Mouse (Mus musculus) limb, embryonic 15.5 days (tissue): ENCODE data around the gene Slc43a1. TPM values are rescaled to one million over a fixed set of nuclear protein-coding genes. Genes with fewer than 3 reads are reported as not detected.
"Not testable (repeated sequence)": the region's sequence is repeated elsewhere in the genome, so short reads cannot be mapped to it uniquely, and the experiment has no call there.

Experiments
- ATAC-seq: fragments of 200-750 bp; cut with Nextera tagmentation; 2 replicates; pipeline ENCODE4 v1.8.0; 2017; ENCODE audit warnings: low read depth, moderate TSS enrichment; ENCODE audit not compliant: insufficient number of reproducible peaks, low FRiP score, low TSS enrichment
- H3K27ac ChIP-seq: fragments of 300-500 bp; sonication (generic); 2 replicates; pipeline ENCODE4 v1.5.1; 2015; ENCODE audit warnings: moderate library complexity, mild to moderate bottlenecking, inconsistent platforms
- H3K27me3 ChIP-seq: fragments of 300-500 bp; sonication (generic); 2 replicates; pipeline ENCODE4 v1.6.1; 2015; ENCODE audit warnings: inconsistent platforms
- H3K36me3 ChIP-seq: fragments of 300-500 bp; sonication (generic); 2 replicates; pipeline ENCODE4 v1.6.1; 2015; ENCODE audit warnings: inconsistent platforms
- H3K4me1 ChIP-seq: fragments of 300-500 bp; sonication (generic); 2 replicates; pipeline ENCODE4 v1.6.1; 2015; ENCODE audit warnings: inconsistent platforms
- H3K4me2 ChIP-seq: fragments of 300-500 bp; sonication (generic); 2 replicates; pipeline ENCODE4 v1.6.1; 2015; ENCODE audit warnings: mild to moderate bottlenecking, inconsistent platforms
- H3K4me3 ChIP-seq: fragments of 300-500 bp; sonication (generic); 2 replicates; pipeline ENCODE4 v1.5.1; 2015; ENCODE audit warnings: mild to moderate bottlenecking, inconsistent platforms
- H3K9ac ChIP-seq: fragments of 300-500 bp; sonication (generic); 2 replicates; pipeline ENCODE4 v1.6.1; 2015; ENCODE audit warnings: inconsistent platforms
- H3K9me3 ChIP-seq: fragments of 300-500 bp; sonication (generic); 2 replicates; pipeline ENCODE4 v1.6.1; 2016; ENCODE audit warnings: inconsistent platforms
- WGBS: fragments of 180-500 bp; shearing (Covaris S2); methylation state at CpG from one replicate; pipeline ENCODE4 v1.1.7; 2015; 5-methylcytosine and 5-hydroxymethylcytosine counted together
- polyA plus RNA-seq: library from polyadenylated mRNA; unstranded; fragments of >200 nt; fragmentation: Nextera tagmentation; extraction: Ambion mirVana; gene quantifications from 2 replicates; pipeline ENCODE4 v1.2.1, GENCODE M21; 2015

The Slc43a1 gene
- polyA plus RNA-seq = 14.5 and 16.5 TPM in 2 replicates

- no peak for ATAC-seq
- H3K4me3 ChIP-seq = peak within 1 kb of the TSS; percentile 66
- no peaks in the 10 kb centered on the region for H3K36me3 ChIP-seq
- H3K27ac ChIP-seq = peak within 1 kb of the TSS; percentile 86
- WGBS = 16% methylated on average over 10 of the region's 10 CpGs
- H3K9ac ChIP-seq = peak within 1 kb of the TSS; percentile 59
- peak within 1 kb of the TSS; percentile 90 for H3K4me2 ChIP-seq
- no peaks in the 10 kb centered on the region for H3K9me3 ChIP-seq
- peaks cover 34% of the 10 kb centered on the region for H3K4me1 ChIP-seq
- H3K27me3 ChIP-seq = peaks cover 3% of the 10 kb centered on the region; the same call in 1 of the 2 replicates
These were observed at the start of gene Slc43a1 for GRCm38 (mm10) chr2:84838593-84838949. Gene Slc43a1, plus strand, starts transcription at chr2:84838850.

GRCm38 (mm10) chr2:84790418-84790817 is 48.2 kb upstream of the Slc43a1 start:
- H3K4me3 ChIP-seq = no peak overlapping the region
- no peaks in the 10 kb centered on the region for H3K36me3 ChIP-seq
- H3K4me1 ChIP-seq = no peaks in the 10 kb centered on the region
- no peak overlapping the region for H3K9ac ChIP-seq
- no peak overlapping the region for H3K4me2 ChIP-seq
- no peaks in the 10 kb centered on the region for H3K9me3 ChIP-seq
- no peak for ATAC-seq
- no peak overlapping the region for H3K27ac ChIP-seq
- no peaks in the 10 kb centered on the region for H3K27me3 ChIP-seq
- 51% methylated on average over 9 of the region's 9 CpGs for WGBS

- WGBS = 76% methylated on average over 3 of the region's 3 CpGs
- Histone ChIP-seq H3K4me1 (no peaks in the 10 kb centered on the region), H3K27me3 (no peaks in the 10 kb centered on the region), H3K4me2 (no peak overlapping the region), H3K9me3 (no peaks in the 10 kb centered on the region), H3K27ac (no peak overlapping the region), H3K9ac (no peak overlapping the region), H3K36me3 (no peaks in the 10 kb centered on the region), H3K4me3 (no peak overlapping the region)
- ATAC-seq = no peak
These were observed 46.1 kb upstream of the Slc43a1 start for GRCm38 (mm10) chr2:84792516-84792915.

DNA sequence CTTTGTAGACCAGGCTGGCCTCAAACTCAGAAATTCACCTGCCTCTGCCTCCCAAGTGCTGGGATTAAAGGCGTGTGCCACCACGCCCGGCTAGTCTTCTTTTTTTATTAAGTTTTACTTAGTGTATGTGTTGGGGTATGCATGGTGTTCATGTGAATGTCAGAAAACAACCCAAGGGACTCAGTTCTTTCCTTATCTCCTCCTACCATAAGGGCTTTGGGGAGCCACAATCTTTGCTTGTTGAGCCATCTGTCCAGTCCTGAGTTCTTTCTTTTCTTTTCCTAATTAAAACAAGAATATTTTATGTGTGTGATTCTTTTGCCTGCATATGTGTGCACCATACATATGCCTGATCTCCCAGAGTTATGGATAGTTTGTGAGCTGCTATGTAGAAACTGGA is 45.5 kb upstream of the Slc43a1 start:
- ATAC-seq = no peak
- peaks cover 4% of the 10 kb centered on the region; the same call in 1 of the 2 replicates for H3K4me1 ChIP-seq

DNA sequence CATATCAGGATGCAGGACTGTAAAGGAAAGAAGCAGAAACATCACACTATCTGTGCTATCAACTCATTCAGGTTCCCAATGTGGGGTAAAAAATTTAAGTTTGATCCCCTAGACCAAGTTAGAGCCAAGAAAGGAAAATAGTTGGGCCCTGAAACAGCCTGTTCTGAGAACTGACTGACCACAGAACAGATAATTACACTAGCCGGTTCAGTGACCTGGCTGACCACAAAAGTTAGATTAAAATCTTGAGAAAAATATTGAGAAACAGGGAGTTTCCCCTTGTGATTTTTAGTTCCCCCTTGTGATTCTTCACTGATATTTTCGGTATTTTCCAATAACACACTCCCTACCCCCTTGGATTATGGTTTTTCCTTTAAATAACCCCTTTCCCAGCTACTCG is 44.8 kb upstream of the Slc43a1 start:
- Histone ChIP-seq H3K4me3 (no peak overlapping the region), H3K27ac (no peak overlapping the region), H3K4me2 (no peak overlapping the region), H3K27me3 (no peaks in the 10 kb centered on the region), H3K9me3 (no peaks in the 10 kb centered on the region), H3K4me1 (peaks cover 7% of the 10 kb centered on the region; the same call in 1 of the 2 replicates), H3K9ac (no peak overlapping the region), H3K36me3 (no peaks in the 10 kb centered on the region)
- no peak for ATAC-seq
- 84% methylated on average over 3 of the region's 3 CpGs for WGBS

More for the DNA sequence above, 45.5 kb upstream of the Slc43a1 start:
- Histone ChIP-seq H3K4me2 (no peak overlapping the region), H3K36me3 (no peaks in the 10 kb centered on the region), H3K27me3 (no peaks in the 10 kb centered on the region), H3K9me3 (no peaks in the 10 kb centered on the region), H3K27ac (no peak overlapping the region), H3K4me3 (no peak overlapping the region), H3K9ac (no peak overlapping the region)
- 87% methylated on average over 3 of the region's 3 CpGs for WGBS

DNA sequence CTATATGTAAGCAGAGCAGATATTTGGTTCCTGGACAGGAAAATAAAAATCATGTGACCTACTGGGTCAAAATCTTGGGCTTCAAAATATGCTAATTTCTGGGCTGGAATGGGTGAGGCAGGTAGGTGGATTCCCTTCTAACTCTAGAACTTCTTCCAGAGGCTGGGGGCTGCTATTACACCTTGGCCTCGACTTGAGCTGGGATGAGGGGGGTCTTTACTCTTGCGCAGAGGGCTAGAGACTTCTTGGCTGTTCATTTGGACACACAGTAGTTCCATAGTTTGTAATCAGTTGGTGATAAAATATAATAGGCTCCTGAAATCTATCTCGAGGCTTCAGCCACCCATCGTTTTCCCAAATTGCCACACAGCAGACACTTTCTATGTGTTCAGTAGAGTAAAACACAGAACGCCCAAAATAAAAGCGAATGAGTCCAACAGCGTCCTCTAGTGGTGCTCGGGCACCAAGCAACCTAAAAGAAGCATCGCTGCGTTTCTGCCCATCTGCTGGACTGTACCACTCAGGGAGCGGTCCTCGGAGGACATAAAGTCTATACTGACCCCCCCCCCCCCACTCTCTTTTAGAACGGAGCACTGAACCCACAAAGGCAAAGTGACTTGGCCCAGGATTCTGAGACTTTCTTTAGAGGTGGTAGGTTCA is 40.7 kb upstream of the Slc43a1 start:
- Histone ChIP-seq H3K4me3 (peak overlapping the region; percentile 56), H3K4me1 (peaks cover 11% of the 10 kb centered on the region; the same call in 1 of the 2 replicates), H3K4me2 (peak overlapping the region; percentile 96), H3K9me3 (no peaks in the 10 kb centered on the region), H3K9ac (peak overlapping the region; percentile 50), H3K36me3 (no peaks in the 10 kb centered on the region), H3K27me3 (no peaks in the 10 kb centered on the region), H3K27ac (peak overlapping the region; percentile 73)
- ATAC-seq = peak; percentile 32; the same call in 1 of the 2 replicates
- WGBS = 12% methylated on average over 13 of the region's 13 CpGs

DNA sequence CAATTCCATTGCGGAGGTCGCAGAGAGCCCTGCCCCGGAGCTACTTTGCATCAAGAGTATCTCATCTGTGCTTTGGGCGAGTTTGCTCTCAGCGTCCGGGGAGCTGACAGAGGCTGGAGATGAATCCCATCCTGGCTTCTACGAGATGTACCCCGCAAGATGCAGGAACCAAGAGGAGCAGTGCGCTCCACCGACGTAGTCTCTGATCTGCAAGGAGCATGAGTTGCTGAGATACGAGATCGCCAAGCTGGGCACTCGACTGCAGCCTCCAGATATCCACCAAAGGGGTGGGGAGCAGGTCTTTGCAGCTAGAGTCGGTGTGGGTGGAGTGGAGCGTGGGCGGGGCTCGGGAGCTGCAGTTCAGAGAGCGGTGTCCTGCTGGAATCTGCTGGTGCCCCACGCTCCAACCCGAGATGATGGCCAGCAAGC is 40.1 kb upstream of the Slc43a1 start, which contains the start of gene Ube2l6:
Gene Ube2l6, plus strand, starts transcription at position 336 of the 429 bp plus-strand sequence.
- Histone ChIP-seq H3K4me1 (peaks cover 11% of the 10 kb centered on the region; the same call in 1 of the 2 replicates), H3K4me2 (peak within 1 kb of the TSS; percentile 96), H3K36me3 (no peaks in the 10 kb centered on the region), H3K9ac (peak within 1 kb of the TSS; percentile 50), H3K27ac (peak within 1 kb of the TSS; percentile 73), H3K9me3 (no peaks in the 10 kb centered on the region), H3K4me3 (peak within 1 kb of the TSS; percentile 56), H3K27me3 (no peaks in the 10 kb centered on the region)
- WGBS = under 1% methylated on average over 21 of the region's 21 CpGs
- peak; percentile 70; the same call in 1 of the 2 replicates for ATAC-seq

DNA sequence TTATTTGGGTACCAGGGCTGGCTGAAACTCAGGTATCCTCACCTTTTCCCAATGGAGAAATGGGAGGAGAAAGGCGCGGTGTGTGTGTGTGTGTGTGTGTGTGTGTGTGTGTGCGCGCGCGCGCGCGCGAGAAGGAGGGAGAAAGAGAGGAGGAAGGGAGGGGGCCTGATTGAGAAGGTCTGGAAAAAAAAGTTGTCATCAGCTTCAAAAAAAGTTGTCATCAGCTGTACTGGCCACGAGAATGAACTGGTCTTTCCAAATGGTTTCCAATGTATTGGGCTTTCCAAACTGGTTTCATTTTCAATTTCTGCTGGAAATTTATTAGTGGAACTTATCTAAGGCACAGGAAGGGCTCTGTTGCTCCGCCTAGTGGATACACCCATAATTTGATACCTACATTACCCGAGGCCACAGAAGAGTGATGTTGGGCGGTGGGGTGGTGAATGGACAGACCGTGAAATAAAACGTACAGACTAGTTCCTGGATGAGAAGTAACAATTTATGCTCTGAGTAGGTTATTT is 39.5 kb upstream of the Slc43a1 start:
- Histone ChIP-seq H3K4me1 (peaks cover 11% of the 10 kb centered on the region; the same call in 1 of the 2 replicates), H3K9me3 (no peaks in the 10 kb centered on the region), H3K4me2 (peak overlapping the region; percentile 96), H3K9ac (peak overlapping the region; percentile 50), H3K27me3 (no peaks in the 10 kb centered on the region), H3K4me3 (peak overlapping the region; percentile 56), H3K36me3 (no peaks in the 10 kb centered on the region), H3K27ac (peak overlapping the region; percentile 73)
- ATAC-seq = peak; percentile 35; the same call in 1 of the 2 replicates
- WGBS = 1% methylated on average over 16 of the region's 16 CpGs

DNA sequence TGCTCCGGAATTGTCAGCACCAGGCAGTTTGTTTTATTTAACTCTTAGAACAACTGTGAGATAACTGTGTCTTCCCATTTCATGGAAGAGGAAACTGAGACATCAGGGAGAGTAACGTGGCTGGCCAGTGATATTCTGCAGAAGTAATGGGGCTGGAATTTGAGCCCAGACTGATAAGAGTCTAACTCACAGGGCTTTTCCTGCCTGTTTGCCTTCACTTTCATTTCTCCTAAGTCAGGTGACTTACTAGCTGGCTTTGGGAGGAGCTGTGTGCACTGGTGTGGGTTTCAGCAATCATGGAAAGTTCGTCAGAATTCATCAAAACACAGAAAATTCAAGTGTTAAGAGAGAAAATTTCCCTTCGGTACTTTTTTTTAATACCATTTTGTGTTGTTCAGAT is 38.3 kb upstream of the Slc43a1 start:
- ATAC-seq = no peak
- 80% methylated on average over 4 of the region's 4 CpGs for WGBS
- H3K27me3 ChIP-seq = no peaks in the 10 kb centered on the region

DNA sequence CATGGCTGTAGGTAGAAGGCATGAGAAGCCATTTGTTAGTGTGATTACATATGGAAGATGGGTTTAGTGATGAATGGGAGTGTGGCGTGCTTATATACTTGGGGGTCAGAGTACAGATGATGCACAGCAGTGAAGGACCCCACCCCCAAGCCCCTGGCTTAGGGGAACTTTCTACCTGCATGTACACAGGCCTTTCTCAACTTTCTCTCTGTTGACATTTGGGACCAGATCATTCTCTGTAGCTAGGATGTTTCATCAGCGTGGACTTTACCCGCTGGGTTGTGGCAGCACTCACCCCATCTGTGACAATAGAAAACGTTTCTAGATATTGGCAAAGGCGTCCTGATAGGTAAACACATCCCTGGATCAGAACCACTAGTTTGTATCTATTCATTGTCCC is 37.4 kb upstream of the Slc43a1 start:
- H3K4me3 ChIP-seq, ATAC-seq, H3K9me3 ChIP-seq, H3K4me2 ChIP-seq, H3K9ac ChIP-seq, H3K27me3 ChIP-seq, H3K27ac ChIP-seq, H3K36me3 ChIP-seq: not testable (repeated sequence)
- 79% methylated on average over 5 of the region's 5 CpGs for WGBS
- peaks cover 11% of the 10 kb centered on the region; the same call in 1 of the 2 replicates for H3K4me1 ChIP-seq

More for the DNA sequence above, 38.3 kb upstream of the Slc43a1 start:
- Histone ChIP-seq H3K36me3 (no peaks in the 10 kb centered on the region), H3K9me3 (no peaks in the 10 kb centered on the region), H3K4me1 (peaks cover 11% of the 10 kb centered on the region; the same call in 1 of the 2 replicates), H3K27ac (no peak overlapping the region), H3K4me3 (no peak overlapping the region), H3K4me2 (no peak overlapping the region), H3K9ac (no peak overlapping the region)

DNA sequence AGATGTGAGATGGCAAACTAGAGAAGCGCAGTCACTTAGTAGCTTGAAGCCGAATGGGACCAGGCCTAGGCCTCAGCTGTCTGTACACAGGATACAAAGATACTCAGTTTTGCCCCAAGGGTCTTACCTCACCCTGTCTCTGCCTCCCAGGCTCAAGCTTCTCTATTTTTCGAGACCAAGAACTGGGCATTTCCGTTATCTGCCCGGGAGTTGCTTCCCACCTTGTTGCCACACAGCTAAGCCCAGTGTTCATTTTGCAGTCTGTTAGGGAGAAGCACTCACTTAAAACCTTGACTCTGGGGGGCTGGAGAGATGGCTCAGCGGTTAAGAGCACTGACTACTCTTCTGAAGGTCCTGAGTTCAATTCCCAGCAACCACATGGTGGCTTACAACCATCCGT is 34.7 kb upstream of the Slc43a1 start:
- no peak for ATAC-seq
- 90% methylated on average over 7 of the region's 7 CpGs for WGBS
- H3K4me1 ChIP-seq = 0 out of 2 replicates have a peak, but pooled peaks cover 4% of the 10 kb centered on the region

GRCm38 (mm10) chr2:84806546-84806945 is 32.1 kb upstream of the Slc43a1 start:
- no peaks in the 10 kb centered on the region for H3K9me3 ChIP-seq
- H3K4me2 ChIP-seq = no peak overlapping the region
- no peak overlapping the region for H3K4me3 ChIP-seq
- no peaks in the 10 kb centered on the region for H3K27me3 ChIP-seq
- H3K4me1 ChIP-seq = peaks cover 5% of the 10 kb centered on the region
- H3K27ac ChIP-seq = no peak overlapping the region
- WGBS = 60% methylated on average over 5 of the region's 5 CpGs
- H3K9ac ChIP-seq = no peak overlapping the region
- no peak for ATAC-seq
- no peaks in the 10 kb centered on the region for H3K36me3 ChIP-seq

More for the DNA sequence above, 34.7 kb upstream of the Slc43a1 start:
- H3K4me2 ChIP-seq = no peak overlapping the region
- H3K9ac ChIP-seq = no peak overlapping the region
- no peaks in the 10 kb centered on the region for H3K9me3 ChIP-seq
- H3K27me3 ChIP-seq = no peaks in the 10 kb centered on the region
- H3K4me3 ChIP-seq = no peak overlapping the region
- no peak overlapping the region for H3K27ac ChIP-seq
- H3K36me3 ChIP-seq = no peaks in the 10 kb centered on the region
